Comparison of ENCODE assay signal across 20 mouse cellular contexts in the genomic region with DNA sequence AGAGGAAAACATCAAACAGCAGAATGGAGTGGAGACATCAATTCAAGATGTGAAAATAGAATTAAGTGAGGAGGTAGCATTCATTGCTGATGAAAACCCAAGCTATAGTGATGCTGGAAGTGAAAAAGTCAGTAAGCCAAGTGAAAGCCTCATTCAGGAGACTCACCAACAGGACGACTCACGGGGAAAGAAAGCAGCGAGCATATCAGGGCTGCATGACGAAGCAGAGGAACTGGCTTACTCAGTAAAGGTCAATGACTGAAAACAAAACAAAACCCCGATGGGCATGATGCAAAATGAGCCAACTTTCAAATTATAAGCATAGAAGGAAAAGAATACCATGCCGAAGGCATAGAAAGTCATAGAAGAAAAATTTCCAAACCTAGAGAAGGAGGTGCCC. TPM values are rescaled to one million over a fixed set of nuclear protein-coding genes. Genes with fewer than 3 reads are reported as not detected.
DNase-seq lines count a peak whose midpoint lies in the region; ATAC-seq and TF ChIP-seq lines count a peak whose summit lies in the region.
"Had no signal": no experiment of that assay in that cellular context is flagged by ENCODE, and none has a peak within 500 bp of the region (broad histone marks: within the 10 kb centered on the region; RNA-seq: fewer than 3 reads in every experiment).

No protein-coding gene starts in this region.

- peaks cover 9 to 21% of the 10 kb centered on the region in 2 experiments for H3K36me3 ChIP-seq in MEL (ENCODE audit: control insufficient read depth in 1 of 2, insufficient read depth in 2 of 2, low read length in 2 of 2)
- H3K36me3 ChIP-seq: embryonic facial prominence, embryonic 12.5 days; heart, embryonic 12.5 days; hindbrain, embryonic 10.5 days; kidney, embryonic 15.5 days had no signal

- H3K9ac ChIP-seq in MEL (ENCODE audit: control insufficient read depth, low read depth, low read length, poor library complexity, severe bottlenecking) = no peak overlapping the region
- H3K9ac ChIP-seq: embryonic facial prominence, embryonic 12.5 days; heart, embryonic 12.5 days; hindbrain, embryonic 14.5 days; kidney, embryonic 15.5 days had no signal

- no peak for ATAC-seq in cerebellum, adult (ENCODE audit: insufficient number of reproducible peaks, low FRiP score, low TSS enrichment)
- ATAC-seq: forebrain, embryonic 16.5 days; intestine, embryonic 16.5 days had no signal

- no peak for TF ChIP-seq CTCF in MEL (IDR thresholded peaks at IDR 0.05 in 2 of 3, conservative IDR thresholded peaks at IDR 0.05 in 1 of 3; ENCODE audit: control insufficient read depth in 1 of 3, insufficient read depth in 1 of 3, low read depth in 2 of 3, low read length in 3 of 3, poor library complexity in 1 of 3, severe bottlenecking in 1 of 3)

- no peaks in the 10 kb centered on the region for H3K9me3 ChIP-seq in MEL (replicated peaks; ENCODE audit: insufficient read depth, low read length)
- H3K9me3 ChIP-seq: embryonic facial prominence, embryonic 12.5 days; heart, embryonic 12.5 days; hindbrain, embryonic 10.5 days; kidney, embryonic 15.5 days had no signal

- no peak for TF ChIP-seq RAD21 in MEL (IDR thresholded peaks at IDR 0.05; ENCODE audit: low read depth, low read length)

- no peak overlapping the region for H3K4me3 ChIP-seq in MEL (ENCODE audit: control insufficient read depth in 1 of 2, insufficient read depth in 1 of 2, low read depth in 2 of 2, low read length in 2 of 2)
- H3K4me3 ChIP-seq: embryonic facial prominence, embryonic 12.5 days; heart, embryonic 12.5 days; hindbrain, embryonic 10.5 days; kidney, embryonic 15.5 days had no signal

- no peak overlapping the region for H3K27ac ChIP-seq in MEL (ENCODE audit: control insufficient read depth, low read depth, low read length)
- H3K27ac ChIP-seq: embryonic facial prominence, embryonic 12.5 days; hindbrain, embryonic 10.5 days; hindbrain, embryonic 14.5 days; kidney, embryonic 15.5 days had no signal

- no peaks in the 10 kb centered on the region for H3K27me3 ChIP-seq in MEL (ENCODE audit: control insufficient read depth in 1 of 2, insufficient read depth in 2 of 2, low read length in 2 of 2)
- H3K27me3 ChIP-seq: embryonic facial prominence, embryonic 12.5 days; heart, embryonic 12.5 days; kidney, embryonic 15.5 days had no signal

- H3K79me2 ChIP-seq in MEL (ENCODE audit: control insufficient read depth, insufficient read depth, low read length, poor library complexity) = peaks cover 12% of the 10 kb centered on the region

- TF ChIP-seq EP300 in MEL (IDR thresholded peaks at IDR 0.05; ENCODE audit: low read depth in 1 of 2, low read length in 2 of 2) = peak in 1 of 2 experiments; percentile 28; a peak in 1 of 4 replicates

- DNase-seq in adrenal gland, postnatal 10 days = peak; percentile 33
- no peak for DNase-seq in adrenal gland, postnatal 4 days (ENCODE audit: low spot score in 2 of 2)
- DNase-seq in 416B (ENCODE audit: low read depth) (peak; percentile 82), MEL (ENCODE audit: low read depth, low spot score) (peak; percentile 63)
- DNase-seq in induced T-regulatory cell, adult 2 months (ENCODE audit: low read depth) = peak; percentile 36
- DNase-seq in spleen, postnatal 4 days (ENCODE audit: low spot score in 2 of 2) = no peak
- DNase-seq: cerebellum, adult 9-10 months; cerebellum, postnatal 25 days; gastrocnemius, postnatal 14 days; kidney, adult 2 months had no signal

- peaks cover 15 to 18% of the 10 kb centered on the region in 2 experiments for H3K4me1 ChIP-seq in MEL (ENCODE audit: control insufficient read depth in 1 of 2, insufficient read depth in 2 of 2, low read length in 2 of 2)
- H3K4me1 ChIP-seq: embryonic facial prominence, embryonic 12.5 days; heart, embryonic 12.5 days; hindbrain, embryonic 10.5 days; kidney, embryonic 15.5 days had no signal

- TF ChIP-seq POLR2A in MEL (IDR thresholded peaks at IDR 0.05; ENCODE audit: control insufficient read depth in 1 of 2, insufficient read depth in 1 of 2, low read depth in 1 of 2, low read length in 2 of 2, poor library complexity in 1 of 2) = no peak

TF ChIP-seq in MEL, 35 proteins besides CTCF, POLR2A, EP300 and RAD21:
- TF ChIP-seq TCF12 (IDR thresholded peaks at IDR 0.05; ENCODE audit: low read depth, low read length) (no peak), HCFC1 (IDR thresholded peaks at IDR 0.05; ENCODE audit: low read depth, low read length) (no peak), ZMIZ1 (IDR thresholded peaks at IDR 0.05; ENCODE audit: low read depth, low read length) (no peak), NRF1 (IDR thresholded peaks at IDR 0.05; ENCODE audit: insufficient read depth, low read depth, low read length, poor library complexity, severe bottlenecking) (no peak), SIN3A (IDR thresholded peaks at IDR 0.05; ENCODE audit: low read length) (no peak), SMC3 (IDR thresholded peaks at IDR 0.05; ENCODE audit: low read depth, low read length) (no peak), ZC3H11A (IDR thresholded peaks at IDR 0.05; ENCODE audit: low read depth, low read length) (no peak), MXI1 (IDR thresholded peaks at IDR 0.05; ENCODE audit: low read depth, low read length) (no peak), POLR2AphosphoS5 (IDR thresholded peaks at IDR 0.05; ENCODE audit: borderline replicate concordance, low read depth, low read length) (no peak), CHD2 (IDR thresholded peaks at IDR 0.05; ENCODE audit: low read length) (no peak), MAX (IDR thresholded peaks at IDR 0.05; ENCODE audit: low read length) (no peak), TAL1 (IDR thresholded peaks at IDR 0.05; ENCODE audit: low read length) (no peak), TBP (IDR thresholded peaks at IDR 0.05; ENCODE audit: low read depth, low read length) (no peak), RCOR1 (IDR thresholded peaks at IDR 0.05; ENCODE audit: low read depth, low read length) (no peak), MAFK (IDR thresholded peaks at IDR 0.05; ENCODE audit: borderline replicate concordance, low read depth, low read length) (no peak), GABPA (IDR thresholded peaks at IDR 0.05; ENCODE audit: low read depth, low read length) (no peak), USF1 (IDR thresholded peaks at IDR 0.05; ENCODE audit: low read depth, low read length) (no peak), E2F4 (IDR thresholded peaks at IDR 0.05; ENCODE audit: borderline replicate concordance, low read depth, low read length) (no peak)

RNA-seq across cellular contexts. Expression of a gene that starts 22.0 kb away (rescaled TPM):
- total RNA-seq in adrenal gland, postnatal 10 days (2021) = 1 to 10 TPM; 3.0 to 3.1 TPM
- 1 to 10 TPM; 4.8 to 7.3 TPM for total RNA-seq in adrenal gland, postnatal 4 days (2021)
- 14.4 and 17.0 TPM in 2 replicates for total RNA-seq in MEL (2012; rRNA removed)
- 10 to 100 TPM in 1 of 2 experiments, not detected in 1; 35.2 TPM for polyA plus RNA-seq in MEL (2012; ENCODE audit: insufficient read depth in 1 of 2, insufficient read length in 2 of 2, low read depth in 1 of 2, low replicate concordance in 2 of 2, missing spikeins in 1 of 2)
- total RNA-seq: granulocyte monocyte progenitor cell, adult 5-6 weeks had no signal

RNA-seq across cellular contexts. Expression of a gene that starts 51.5 kb away (rescaled TPM):
- 1 to 10 TPM; 3.1 to 5.4 TPM for total RNA-seq in adrenal gland, postnatal 10 days (2021)
- total RNA-seq in adrenal gland, postnatal 4 days (2021) = 10 to 100 TPM in 1 of 2 experiments, 1 to 10 TPM in 1; 7.1 to 10.3 TPM
- 40.6 and 50.7 TPM in 2 replicates for total RNA-seq in MEL (2012; rRNA removed)
- polyA plus RNA-seq in MEL (2012; ENCODE audit: insufficient read depth in 1 of 2, insufficient read length in 2 of 2, low read depth in 1 of 2, low replicate concordance in 2 of 2, missing spikeins in 1 of 2) = 10 to 100 TPM in 1 of 2 experiments, not detected in 1; 74.7 TPM
- total RNA-seq: gastrocnemius, adult 18-20 months had no signal

Comparison
In these comparisons a context has a peak if more than half of its experiments do, and no peak if none do; other contexts are left out.
1. DNase-seq: peak in adrenal gland, postnatal 10 days (single experiment), 416B (single experiment), MEL (single experiment) and induced T-regulatory cell, adult 2 months (single experiment); none in adrenal gland, postnatal 4 days (0 of 2) and spleen, postnatal 4 days (0 of 2).